Mouse (Mus musculus) megakaryocyte, adult 5-6 weeks (primary cell): ENCODE results near the gene Olfr524. TPM values are rescaled to one million over a fixed set of nuclear protein-coding genes. Genes with fewer than 3 reads are reported as not detected.

Experiments
- ATAC-seq: 2 replicates; pipeline ENCODE4 v1.8.0; 2016; ENCODE audit warnings: mild to moderate bottlenecking, inconsistent platforms; ENCODE audit not compliant: poor library complexity, severe bottlenecking
- total RNA-seq, 2 experiments: library from RNA; stranded (forward) in 1 of 2; stranded (reverse) in 1 of 2; fragments of 153-499, 151-499 nt in 1 of 2; fragments of 221-1000, 200-1000 nt in 1 of 2; gene quantifications; 2 replicates each; pipeline versions ENCODE4 v1.2.3 to v1.2.4; 2015 to 2017

The Olfr524 gene
- total RNA-seq (2015) (not detected in 2 replicates), total RNA-seq (2017) (not detected in 2 replicates)

DNA sequence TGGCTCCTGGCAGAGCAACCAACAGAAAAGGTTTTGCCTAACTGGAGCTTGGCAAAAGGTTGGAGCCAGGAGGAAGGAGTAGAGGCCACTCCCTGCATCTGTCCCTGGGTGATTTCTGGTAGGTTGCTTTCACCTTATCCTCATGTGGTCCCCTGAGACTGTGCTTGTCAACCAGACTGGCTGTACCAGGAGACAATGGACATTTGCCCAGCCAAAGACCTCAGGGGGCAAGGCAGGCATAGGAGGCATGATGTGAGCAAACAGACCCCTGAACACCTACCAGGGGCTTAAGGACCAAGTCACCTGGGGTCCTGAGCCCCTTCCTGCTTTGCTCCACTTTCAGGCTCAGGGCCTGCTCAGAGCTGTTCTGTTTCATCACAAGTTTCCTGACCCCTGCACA lies at the start of gene Olfr524:
Gene Olfr524 (minus strand): TSS at position 101 of the 400 bp plus-strand sequence.
- no peak for ATAC-seq

- ATAC-seq: peak; percentile 62
Observed at GRCm38 (mm10) chr7:140253780-140254299, 48.1 kb upstream of the Olfr524 start.

GRCm38 (mm10) chr7:140247216-140247615 lies 41.5 kb upstream of the Olfr524 start, which contains the start of gene 5830411N06Rik:
TSS of gene 5830411N06Rik (plus strand) at chr7:140247284.
- no peak for ATAC-seq

GRCm38 (mm10) chr7:140233696-140234095 lies 27.9 kb upstream of the Olfr524 start:
- no peak for ATAC-seq

GRCm38 (mm10) chr7:140231026-140231425 lies 25.3 kb upstream of the Olfr524 start:
- no peak for ATAC-seq

- no peak for ATAC-seq
Observed at GRCm38 (mm10) chr7:140228476-140228875, 22.7 kb upstream of the Olfr524 start.

DNA sequence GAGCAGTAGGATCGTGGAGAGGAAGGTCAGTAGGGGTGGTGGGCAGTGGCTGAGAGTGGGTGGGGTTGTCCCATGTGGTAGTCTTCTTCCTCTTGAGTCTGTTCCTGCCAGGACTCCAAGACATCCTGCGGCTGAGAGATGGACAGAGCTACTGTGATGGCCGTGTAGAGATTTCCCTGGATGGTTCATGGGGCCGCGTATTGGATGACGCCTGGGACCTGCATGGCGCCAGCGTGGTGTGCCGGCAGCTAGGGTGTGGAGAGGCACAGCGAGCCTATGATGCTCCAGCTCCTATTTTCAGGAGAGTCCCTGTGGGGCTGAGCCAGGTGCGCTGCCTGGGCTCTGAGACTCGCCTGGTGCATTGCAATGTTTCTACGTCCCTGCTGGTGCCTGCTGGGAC lies 18.4 kb upstream of the Olfr524 start:
- ATAC-seq: no peak

GRCm38 (mm10) chr7:140220375-140220774 lies 14.6 kb upstream of the Olfr524 start:
- ATAC-seq: no peak

DNA sequence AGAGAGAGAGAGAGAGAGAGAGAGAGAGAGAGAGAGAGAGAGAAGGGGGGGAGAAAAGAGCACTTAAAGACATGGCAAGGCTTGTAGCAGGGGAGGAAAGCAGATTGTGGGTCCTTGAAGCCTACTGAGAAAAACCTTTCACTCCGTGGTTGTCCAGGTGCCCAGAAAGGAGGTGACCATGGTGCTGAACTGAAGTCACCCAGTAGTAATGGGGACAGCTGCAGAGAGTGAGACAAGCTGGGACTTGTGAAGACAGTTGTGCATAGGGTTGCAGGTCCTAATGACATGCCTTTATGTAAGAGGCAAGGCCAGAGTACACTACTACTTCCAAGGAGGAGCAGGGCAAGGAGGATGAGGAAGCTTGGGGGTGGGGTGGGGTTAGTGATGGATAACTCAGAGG lies 13.5 kb upstream of the Olfr524 start:
- ATAC-seq: no peak

DNA sequence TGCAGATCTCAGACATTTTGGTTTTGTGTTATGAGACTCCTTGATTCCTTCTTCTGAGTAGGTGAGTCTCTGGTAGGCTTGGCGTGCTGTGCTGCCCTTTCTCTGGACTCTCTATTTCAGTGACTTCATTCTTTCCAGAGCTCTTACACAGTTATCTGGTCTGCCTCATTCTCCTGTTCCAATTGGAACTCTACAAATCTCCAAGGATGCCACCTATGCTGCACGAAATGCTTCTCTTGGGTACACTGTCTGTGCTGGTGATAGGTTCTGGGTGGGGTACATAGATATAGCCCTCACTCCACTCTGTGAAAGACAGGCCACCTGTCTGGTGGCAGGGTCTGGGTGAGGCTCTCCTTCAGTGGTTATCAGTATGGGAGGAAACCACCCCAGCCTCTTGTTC lies 12.2 kb upstream of the Olfr524 start, which contains the start of gene Cd163l1:
Gene Cd163l1 (plus strand): TSS at position 301 of the 400 bp plus-strand sequence.
- ATAC-seq: no peak

DNA sequence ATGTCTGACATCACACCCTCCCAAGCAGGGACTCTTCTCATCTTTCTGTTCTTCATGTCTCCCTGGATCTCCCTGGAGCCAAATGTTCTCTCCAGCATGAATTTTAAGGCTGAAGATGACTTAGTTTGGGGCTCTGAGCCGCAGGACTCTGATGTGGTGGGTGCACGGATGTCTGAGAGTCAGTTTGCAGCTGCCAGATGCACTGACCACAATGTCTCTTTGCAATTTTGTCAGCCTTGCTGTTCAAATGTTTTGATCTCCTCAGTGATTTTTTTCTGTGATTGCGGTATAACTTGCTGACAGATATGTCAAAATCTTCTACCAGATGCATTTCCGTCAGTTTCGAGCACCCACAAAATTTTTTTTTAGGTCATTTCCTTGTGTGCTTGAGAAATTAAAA lies 8.1 kb upstream of the Olfr524 start:
- peak; percentile 51 for ATAC-seq

DNA sequence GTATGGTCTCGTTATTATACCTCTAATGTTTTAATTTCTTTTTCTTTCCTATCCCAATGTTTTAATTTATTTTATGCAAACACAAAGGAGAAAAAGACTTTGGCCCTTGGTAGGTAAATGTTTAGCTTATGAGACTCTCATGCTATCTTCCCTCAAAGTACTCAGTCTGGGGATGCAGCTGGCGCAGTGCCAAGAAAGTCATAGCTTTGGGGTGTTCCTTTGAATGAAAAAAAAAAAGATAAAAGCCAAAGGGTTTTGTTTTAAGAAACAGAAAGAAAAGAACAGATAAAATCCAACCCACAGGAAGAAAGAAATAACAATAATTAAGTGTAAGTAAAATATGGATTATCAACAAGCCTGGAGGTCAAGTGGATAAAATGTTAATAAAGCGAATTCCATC lies 2.9 kb upstream of the Olfr524 start:
- ATAC-seq: no peak

- peak; percentile 56 for ATAC-seq
Observed at GRCm38 (mm10) chr7:140208153-140208552, 2.4 kb upstream of the Olfr524 start.

- no peak for ATAC-seq
Observed at GRCm38 (mm10) chr7:140206904-140207303, 1.1 kb upstream of the Olfr524 start.

- ATAC-seq: no peak
Observed at GRCm38 (mm10) chr7:140201090-140201489, 4.7 kb downstream of the Olfr524 start.

- no peak for ATAC-seq
Observed at GRCm38 (mm10) chr7:140196002-140196401, 9.8 kb downstream of the Olfr524 start.

- ATAC-seq: no peak
Observed at GRCm38 (mm10) chr7:140194031-140194430, 11.7 kb downstream of the Olfr524 start.

DNA sequence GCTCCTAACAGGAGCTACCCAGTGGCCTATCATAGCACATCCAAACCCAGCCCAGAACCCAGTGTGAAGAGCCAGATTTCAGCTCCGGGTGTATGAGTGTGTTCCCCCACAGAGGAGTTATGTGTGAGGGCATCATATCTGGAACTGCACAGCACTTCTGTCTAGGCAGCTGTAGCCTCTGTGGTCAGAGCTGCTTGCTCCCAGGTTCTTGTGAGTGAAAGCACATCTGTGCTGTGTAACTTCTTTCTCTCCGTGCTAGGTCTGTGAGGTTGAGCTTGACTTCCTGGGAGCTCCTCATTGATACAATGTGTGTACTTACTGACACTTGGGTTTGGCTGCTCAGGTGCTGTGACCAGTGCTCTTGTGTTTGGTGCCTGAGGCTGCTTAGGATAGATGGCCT lies 12.9 kb downstream of the Olfr524 start:
- ATAC-seq: no peak

GRCm38 (mm10) chr7:140192445-140192844 lies 13.3 kb downstream of the Olfr524 start:
- ATAC-seq: no peak

DNA sequence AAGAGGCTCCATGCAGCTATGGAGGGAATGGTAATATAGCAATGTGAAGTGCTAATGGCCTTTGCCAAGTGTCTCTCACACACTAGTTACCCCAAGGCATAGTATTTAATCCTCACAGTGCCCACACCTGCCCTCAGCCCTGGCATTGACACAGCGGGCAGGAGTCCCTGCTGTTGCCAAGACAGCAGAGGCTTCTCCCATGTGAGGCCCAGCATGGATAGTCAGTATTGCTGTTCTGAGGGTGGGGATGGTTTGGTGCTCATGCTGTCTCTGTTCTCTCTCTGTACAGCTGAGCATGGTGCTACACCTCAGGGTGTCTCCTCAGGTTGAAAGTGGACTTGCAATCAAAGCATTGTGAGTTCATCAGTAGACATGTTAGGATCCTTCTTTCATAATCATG lies 15.3 kb downstream of the Olfr524 start:
- no peak for ATAC-seq

GRCm38 (mm10) chr7:140188391-140189328 lies 17.1 kb downstream of the Olfr524 start:
- 0 out of 2 replicates have a peak, but pooled peaks have one; percentile 47 for ATAC-seq
